Mouse (Mus musculus) Muller cell, postnatal 12 days (primary cell): Measurements from ENCODE around the gene Itga8.
A peak's percentile ranks its signal among the peaks of the same experiment; 100 is the strongest.

ENCODE experiments used
- DNase-seq: peaks from one replicate; pipeline ENCODE4 v3.0.0-alpha.2; 2015; ENCODE audit errors: inconsistent ontology term

Itga8 gene

DNA sequence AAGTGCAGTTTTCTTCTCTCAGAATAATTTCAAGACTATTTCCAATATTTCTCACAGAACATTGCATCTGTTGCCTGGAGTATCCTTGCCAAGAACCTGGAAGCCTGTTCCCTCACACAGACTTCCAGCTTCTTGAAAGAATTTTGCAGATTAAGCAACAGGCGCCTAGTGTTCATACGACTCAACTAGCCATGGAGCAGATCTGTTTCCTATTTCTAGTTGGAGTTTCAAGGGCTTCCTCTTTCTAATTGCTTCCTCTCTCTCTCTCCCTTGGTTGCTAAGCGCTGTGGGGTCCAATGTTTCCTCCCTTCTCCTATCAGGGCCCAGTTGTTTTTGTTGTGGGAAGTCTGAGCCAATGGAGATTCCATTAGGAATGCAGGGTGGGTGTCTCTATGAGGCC is 7.7 kb downstream of the Itga8 start:
- no peak for DNase-seq

DNA sequence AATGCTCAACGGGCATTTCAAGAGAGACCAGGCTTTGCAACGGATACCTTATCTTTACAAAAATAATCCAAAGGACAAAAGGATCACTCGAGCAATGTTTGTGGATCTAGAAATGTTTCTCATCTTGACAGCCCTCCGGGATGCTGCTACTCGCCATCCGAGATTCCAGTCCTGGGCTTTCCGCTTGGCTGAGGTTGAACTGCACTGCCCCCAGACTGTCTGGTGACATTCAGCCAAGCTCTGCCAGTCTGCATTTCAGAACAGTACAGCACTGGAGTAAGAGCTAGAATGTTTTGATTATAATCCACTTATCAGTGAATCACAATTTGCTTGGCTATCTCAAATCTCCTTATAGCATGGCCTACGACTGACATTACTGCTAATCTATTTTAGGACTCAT is 8.3 kb downstream of the Itga8 start:
- DNase-seq: no peak

DNA sequence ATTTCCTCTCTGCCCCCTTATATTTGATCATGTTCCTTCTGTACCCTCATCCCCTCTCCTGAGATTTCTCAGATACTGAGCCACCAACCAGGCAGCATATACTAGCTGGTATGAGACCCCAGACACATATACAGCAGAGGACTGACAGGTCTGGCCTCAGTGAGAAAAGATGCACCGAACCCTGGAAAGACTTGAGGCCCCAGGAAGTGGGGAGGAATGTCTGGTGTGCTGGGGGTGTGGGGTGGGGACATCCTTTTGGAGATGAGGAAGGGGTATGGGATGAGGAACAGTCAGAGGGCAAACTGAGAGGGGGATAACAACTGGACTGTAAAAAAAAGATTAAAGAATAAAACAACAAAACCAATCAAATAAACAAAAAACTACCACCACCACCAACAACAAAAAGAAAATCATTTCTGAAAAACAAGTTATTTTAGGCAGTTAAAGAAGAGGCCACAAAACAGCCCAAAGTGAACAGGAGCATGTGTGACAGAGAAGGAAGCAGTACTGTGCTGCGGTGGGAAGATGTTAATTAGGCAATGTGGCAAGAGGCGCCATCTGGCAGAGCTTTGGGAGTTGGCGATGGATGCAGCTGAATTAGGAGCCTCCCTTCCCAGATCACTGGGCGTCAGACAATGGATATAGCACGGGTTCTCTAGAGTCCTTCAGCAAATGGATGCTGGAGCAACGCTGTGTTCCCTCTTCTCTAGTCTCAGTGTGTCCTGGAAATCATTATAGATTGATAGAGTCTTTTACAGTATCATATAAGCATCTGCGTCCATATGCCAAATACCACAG is 9.5 kb downstream of the Itga8 start:
- DNase-seq: no peak

- no peak for DNase-seq
Measured at GRCm38 (mm10) chr2:12290235-12290634, 11.5 kb downstream of the Itga8 start.

DNA sequence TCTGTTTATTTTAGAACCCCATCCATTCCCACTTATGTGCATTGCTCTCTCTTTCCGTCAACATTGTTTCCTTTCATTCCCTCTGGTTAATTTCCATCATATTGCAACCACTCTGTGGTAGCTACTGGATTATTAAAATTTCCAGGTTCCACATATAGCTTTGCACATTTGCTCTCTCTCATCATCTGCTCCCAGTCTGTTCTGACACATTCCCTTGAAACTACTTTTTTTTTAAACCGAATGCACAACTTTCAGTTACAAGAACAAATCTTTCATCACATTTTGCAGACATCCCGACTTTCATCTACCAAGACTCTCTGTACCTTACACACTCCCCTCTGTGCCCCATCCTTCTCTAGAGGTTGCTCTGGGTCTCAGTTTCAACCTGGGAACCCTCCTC is 13.9 kb downstream of the Itga8 start:
- DNase-seq: no peak

DNA sequence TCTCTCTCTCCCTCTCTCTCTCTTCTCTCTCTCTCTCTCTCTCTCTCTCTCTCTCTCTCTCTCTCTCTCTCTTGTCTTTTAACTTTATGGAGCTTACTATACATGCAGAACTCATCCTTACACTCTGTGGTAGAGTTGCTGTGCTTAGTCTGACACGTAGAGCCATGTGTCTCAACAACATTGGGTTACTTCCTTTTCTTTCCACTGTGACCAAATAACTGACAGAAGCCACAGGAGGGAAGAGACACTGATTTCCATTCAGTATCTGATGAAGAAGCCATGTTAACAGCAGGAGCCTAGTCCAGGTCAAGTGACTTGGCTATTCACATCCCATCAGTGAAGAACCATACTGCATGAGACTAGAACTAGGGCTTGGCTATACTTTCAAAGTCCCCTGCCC is 21.1 kb downstream of the Itga8 start:
- DNase-seq: no peak

- DNase-seq: no peak
Measured at GRCm38 (mm10) chr2:12279070-12279612, 22.6 kb downstream of the Itga8 start.

GRCm38 (mm10) chr2:12256635-12257317 is 44.9 kb downstream of the Itga8 start:
- DNase-seq: no peak

DNA sequence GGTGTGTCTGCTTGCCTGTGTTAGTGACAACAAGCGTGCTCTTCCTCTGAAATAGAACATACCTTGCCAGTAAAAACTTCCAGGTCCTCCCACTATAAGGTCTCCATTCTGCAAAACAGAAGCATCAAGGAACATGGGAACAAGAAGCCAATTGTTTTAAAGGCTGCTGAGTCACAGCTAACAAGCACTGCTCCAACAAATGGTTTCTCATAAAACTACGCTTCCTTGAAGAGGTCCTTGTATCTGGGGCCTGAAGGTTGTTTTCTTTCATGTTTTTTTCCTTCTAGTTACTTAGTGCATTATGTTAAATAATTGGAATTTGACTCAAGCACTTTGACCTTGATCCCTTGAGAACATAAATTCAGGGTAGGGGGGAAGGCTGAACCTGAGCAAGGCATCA is 45.8 kb downstream of the Itga8 start:
- peak; percentile 45 for DNase-seq

- DNase-seq: no peak
Measured at GRCm38 (mm10) chr2:12235345-12235744, 66.4 kb downstream of the Itga8 start.

GRCm38 (mm10) chr2:12229721-12230120 is 72.0 kb downstream of the Itga8 start:
- no peak for DNase-seq

- no peak for DNase-seq
Measured at GRCm38 (mm10) chr2:12228335-12228734, 73.4 kb downstream of the Itga8 start.

- DNase-seq: no peak
Measured at GRCm38 (mm10) chr2:12227243-12227642, 74.5 kb downstream of the Itga8 start.

- no peak for DNase-seq
Measured at GRCm38 (mm10) chr2:12226367-12226766, 75.4 kb downstream of the Itga8 start.

GRCm38 (mm10) chr2:12221671-12222070 is 80.1 kb downstream of the Itga8 start:
- no peak for DNase-seq

- peak; percentile 3 for DNase-seq
Measured at GRCm38 (mm10) chr2:12213464-12213790, 88.3 kb downstream of the Itga8 start.

DNA sequence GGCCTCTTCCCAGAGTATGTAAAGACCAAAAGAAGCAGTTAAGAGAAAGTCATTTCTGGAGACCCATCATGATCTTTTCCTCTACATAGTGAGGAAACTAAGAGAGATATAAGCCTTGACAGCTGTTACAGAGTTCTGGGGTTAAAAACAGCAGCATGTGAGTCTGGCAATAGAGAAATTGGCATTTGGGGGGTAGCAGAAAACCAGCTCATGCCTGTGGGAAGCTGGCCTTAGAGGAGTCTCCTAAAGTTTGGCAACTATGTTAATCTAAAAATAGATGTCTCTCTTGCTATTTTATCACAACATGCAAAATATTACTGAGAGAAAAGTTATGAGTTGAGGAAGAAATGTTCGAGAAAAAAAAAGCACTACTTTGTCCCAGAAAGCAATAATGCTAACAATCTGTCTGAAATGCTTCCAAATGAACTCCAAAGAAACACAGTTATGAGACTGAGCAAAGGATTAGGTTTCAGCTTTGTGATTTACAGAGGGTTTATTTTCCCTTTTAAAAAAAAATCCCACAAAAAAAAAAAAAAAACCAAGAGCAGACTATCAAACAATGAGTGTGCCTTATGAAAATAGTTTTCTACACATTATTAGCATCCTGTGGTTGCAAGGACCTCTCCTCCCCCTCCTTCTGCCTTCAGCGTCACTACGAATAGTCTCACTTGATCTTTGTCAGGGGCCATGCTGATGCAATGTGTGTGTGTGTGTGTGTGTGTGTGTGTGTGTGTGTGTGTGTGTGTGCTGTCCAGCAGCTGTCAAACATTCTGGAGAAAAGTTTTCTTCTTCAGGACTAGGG is 88.9 kb downstream of the Itga8 start:
- peak; percentile 13 for DNase-seq

DNA sequence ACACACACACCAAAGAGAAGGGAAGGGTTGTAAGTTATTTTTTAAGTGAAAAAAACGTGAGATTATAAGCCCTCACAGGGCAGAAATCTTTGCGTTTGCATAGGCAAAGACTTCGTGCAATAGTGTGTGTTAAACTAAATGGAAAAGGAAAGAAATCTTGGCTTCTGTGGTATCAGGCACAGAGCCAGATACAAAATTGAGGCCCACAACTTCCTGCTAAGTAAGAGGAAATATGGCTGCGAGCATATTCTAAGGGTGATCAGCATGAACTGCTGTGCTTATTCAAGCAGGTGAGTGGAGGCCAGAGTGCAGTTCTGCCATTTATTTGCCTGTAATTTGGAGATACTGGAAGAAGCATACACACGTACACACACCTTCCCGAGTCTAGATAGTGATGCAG is 93.6 kb downstream of the Itga8 start:
- DNase-seq: no peak

DNA sequence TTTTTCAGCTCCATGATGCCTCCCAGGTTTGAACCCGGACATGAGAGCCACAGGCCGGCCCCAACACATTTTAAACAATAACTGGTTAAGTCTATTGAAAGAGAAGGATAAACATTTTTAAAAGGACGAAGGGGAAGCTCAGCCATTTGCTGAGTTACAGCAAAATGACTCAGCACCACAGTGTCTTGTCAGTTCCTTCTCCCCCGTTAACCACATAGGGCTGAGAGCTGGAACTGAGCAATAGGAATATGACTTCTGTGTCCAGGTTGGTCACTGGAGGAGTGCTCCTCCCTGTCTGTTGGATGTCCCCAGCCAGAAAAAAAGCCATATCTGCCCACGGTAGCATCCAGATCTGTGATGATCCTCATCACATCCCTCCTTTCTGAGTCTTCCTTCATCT is 95.4 kb downstream of the Itga8 start:
- DNase-seq: no peak

DNA sequence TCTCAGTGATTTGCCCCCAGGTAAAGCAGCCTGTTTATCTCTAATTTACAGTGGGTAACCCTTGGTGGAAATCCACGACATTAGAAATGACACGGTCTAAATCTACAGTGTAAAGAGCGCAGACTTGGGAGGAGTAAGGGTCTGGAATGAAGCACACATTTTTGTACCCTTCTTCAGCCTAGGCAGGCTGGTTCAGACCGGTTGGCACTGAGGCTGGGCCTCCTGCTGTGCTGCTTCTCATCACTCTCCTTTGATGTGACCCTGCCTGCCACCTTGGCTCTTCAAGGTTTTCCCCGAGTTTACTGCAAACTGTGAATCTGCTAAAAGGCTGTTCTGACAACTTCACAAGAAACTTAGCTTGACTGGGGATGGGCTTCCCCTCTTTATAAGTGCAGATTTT is 95.8 kb downstream of the Itga8 start:
- no peak for DNase-seq

- DNase-seq: no peak
Measured at GRCm38 (mm10) chr2:12203231-12203630, 98.5 kb downstream of the Itga8 start.

- no peak for DNase-seq
Measured at GRCm38 (mm10) chr2:12198699-12199098, 103.0 kb downstream of the Itga8 start.
